8 mouse cellular contexts compared by ENCODE assay signal in genomic region chr16:23240950-23241259, GRCm38 (mm10). TPM values are rescaled to one million over a fixed set of nuclear protein-coding genes. Genes with fewer than 3 reads are reported as not detected.
A peak's percentile ranks its signal among the peaks of the same experiment; 100 is the strongest.
DNase-seq lines count a peak whose midpoint lies in the region; ATAC-seq lines count a peak whose summit lies in the region.

No protein-coding gene starts in this region.

- 58% methylated on average over 5 of the region's 5 CpGs for WGBS in heart, embryonic 15.5 days
- 43% methylated on average over 5 of the region's 5 CpGs for WGBS in heart, embryonic 12.5 days
- 58% methylated on average over 5 of the region's 5 CpGs for WGBS in neural tube, embryonic 12.5 days
- WGBS in limb, embryonic 10.5 days: 36% methylated on average over 5 of the region's 5 CpGs

- intact Hi-C loops in left cerebral cortex, postnatal 10 days (cut with DNase I): no loop called here

- no peaks in the 10 kb centered on the region for H3K9me3 ChIP-seq in heart, embryonic 15.5 days (replicated peaks)
- no peaks in the 10 kb centered on the region for H3K9me3 ChIP-seq in heart, embryonic 12.5 days (replicated peaks)
- H3K9me3 ChIP-seq in neural tube, embryonic 12.5 days: no peaks in the 10 kb centered on the region
- H3K9me3 ChIP-seq in limb, embryonic 10.5 days (replicated peaks): no peaks in the 10 kb centered on the region

- peaks cover 46% of the 10 kb centered on the region for H3K4me1 ChIP-seq in heart, embryonic 15.5 days (replicated peaks)
- peaks cover 43% of the 10 kb centered on the region for H3K4me1 ChIP-seq in heart, embryonic 12.5 days (replicated peaks)
- peaks cover 28% of the 10 kb centered on the region for H3K4me1 ChIP-seq in neural tube, embryonic 12.5 days
- H3K4me1 ChIP-seq in limb, embryonic 10.5 days: peaks cover 31% of the 10 kb centered on the region

- peak overlapping the region; percentile 84 for H3K27ac ChIP-seq in heart, embryonic 15.5 days
- no peak overlapping the region for H3K27ac ChIP-seq in heart, embryonic 12.5 days (ENCODE audit: poor library complexity, severe bottlenecking)
- H3K27ac ChIP-seq in neural tube, embryonic 12.5 days: no peak overlapping the region
- peak overlapping the region; percentile 25; the same call in 1 of the 2 replicates for H3K27ac ChIP-seq in limb, embryonic 10.5 days

- no peak overlapping the region for H3K4me3 ChIP-seq in heart, embryonic 15.5 days
- no peak overlapping the region for H3K4me3 ChIP-seq in heart, embryonic 12.5 days
- no peak overlapping the region for H3K4me3 ChIP-seq in neural tube, embryonic 12.5 days
- H3K4me3 ChIP-seq in limb, embryonic 10.5 days: no peak overlapping the region

- H3K27me3 ChIP-seq in heart, embryonic 15.5 days: peaks cover 17% of the 10 kb centered on the region
- peaks cover 22% of the 10 kb centered on the region for H3K27me3 ChIP-seq in heart, embryonic 12.5 days (replicated peaks)
- no peaks in the 10 kb centered on the region for H3K27me3 ChIP-seq in neural tube, embryonic 12.5 days (replicated peaks)
- H3K27me3 ChIP-seq in limb, embryonic 10.5 days (ENCODE audit: low read depth, poor library complexity, severe bottlenecking): no peaks in the 10 kb centered on the region

- H3K36me3 ChIP-seq in heart, embryonic 15.5 days: no peaks in the 10 kb centered on the region
- H3K36me3 ChIP-seq in heart, embryonic 12.5 days: peaks cover 5% of the 10 kb centered on the region; the same call in 1 of the 2 replicates
- H3K36me3 ChIP-seq in neural tube, embryonic 12.5 days: no peaks in the 10 kb centered on the region
- H3K36me3 ChIP-seq in limb, embryonic 10.5 days: peaks cover 29% of the 10 kb centered on the region

- DNase-seq in neural tube, embryonic 10.5 days (ENCODE audit: extremely low spot score, low spot score): no peak
- no peak for DNase-seq in limb, embryonic 10.5 days (ENCODE audit: low spot score)
- DNase-seq in thymus, postnatal 4 days: no peak
- DNase-seq in kidney, postnatal 25 days: no peak
- no peak for DNase-seq in left cerebral cortex, postnatal 10 days (ENCODE audit: extremely low spot score in 1 of 2, low spot score in 2 of 2)

- H3K9ac ChIP-seq in heart, embryonic 15.5 days: no peak overlapping the region
- no peak overlapping the region for H3K9ac ChIP-seq in heart, embryonic 12.5 days
- no peak overlapping the region for H3K9ac ChIP-seq in neural tube, embryonic 12.5 days

- ATAC-seq in heart, embryonic 15.5 days (replicated peaks; ENCODE audit: insufficient number of reproducible peaks, insufficient read depth, low FRiP score, low read depth): no peak
- no peak for ATAC-seq in heart, embryonic 12.5 days (ENCODE audit: insufficient number of reproducible peaks, low FRiP score)
- ATAC-seq in neural tube, embryonic 12.5 days (ENCODE audit: low FRiP score, low read depth): peak; percentile 55; the same call in 1 of the 2 replicates

- peak overlapping the region; percentile 35 for H3K4me2 ChIP-seq in heart, embryonic 15.5 days
- no peak overlapping the region for H3K4me2 ChIP-seq in heart, embryonic 12.5 days
- H3K4me2 ChIP-seq in neural tube, embryonic 12.5 days (replicated peaks): no peak overlapping the region

RNA-seq across cellular contexts. Expression of gene St6gal1, which starts 16.4 kb away (rescaled TPM):
- polyA plus RNA-seq in heart, embryonic 15.5 days (2015; fragmentation: Nextera tagmentation; extraction: Ambion mirVana): 14.8 and 19.1 TPM in 2 replicates
- polyA plus RNA-seq in heart, embryonic 12.5 days (2016; fragmentation: Nextera tagmentation; extraction: Ambion mirVana): 18.9 and 21.9 TPM in 2 replicates
- polyA plus RNA-seq in neural tube, embryonic 12.5 days (2016; fragmentation: Nextera tagmentation; extraction: Ambion mirVana): 42.1 and 43.5 TPM in 2 replicates
- polyA plus RNA-seq in limb, embryonic 10.5 days (2016; fragmentation: Nextera tagmentation; extraction: Ambion mirVana): 23.8 and 26.7 TPM in 2 replicates
- total RNA-seq in left cerebral cortex, postnatal 10 days (2021): 10 to 100 TPM; 10.3 to 12.0 TPM

Comparison
In these comparisons a context has a peak if more than half of its experiments do, and no peak if none do; other contexts are left out.
1. H3K27ac ChIP-seq: peak in heart, embryonic 15.5 days (single experiment) and limb, embryonic 10.5 days (single experiment); none in heart, embryonic 12.5 days (single experiment) and neural tube, embryonic 12.5 days (single experiment).